Mouse (Mus musculus) thymus, postnatal 14 days (tissue): Measurements from ENCODE around the gene Cpz.

Source experiments
- DNase-seq: peaks from one replicate; pipeline ENCODE4 v3.0.0; 2021

Cpz gene

GRCm38 (mm10) chr5:35524381-35524780 is 1.1 kb downstream of the Cpz start:
- DNase-seq: no peak

DNA sequence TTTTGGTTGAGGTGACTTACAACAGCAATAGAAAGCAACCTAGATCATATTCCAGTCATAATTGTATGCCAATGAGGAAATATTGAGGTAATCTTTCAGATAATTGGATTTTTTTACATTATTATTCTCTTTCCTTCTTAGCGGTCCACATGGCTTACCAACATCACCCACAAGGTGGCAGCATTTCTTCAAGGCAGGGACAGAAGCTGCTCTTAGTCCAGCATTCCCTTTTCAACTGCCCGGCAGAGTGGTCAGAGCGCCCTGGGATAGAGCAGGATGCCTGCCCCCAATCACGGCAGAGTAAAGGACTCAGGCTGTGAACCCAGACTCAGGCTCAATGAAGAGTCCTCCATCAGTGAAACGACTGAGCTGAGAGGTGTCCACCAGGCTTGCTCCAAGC is 1.8 kb downstream of the Cpz start:
- DNase-seq: peak; percentile 35

DNA sequence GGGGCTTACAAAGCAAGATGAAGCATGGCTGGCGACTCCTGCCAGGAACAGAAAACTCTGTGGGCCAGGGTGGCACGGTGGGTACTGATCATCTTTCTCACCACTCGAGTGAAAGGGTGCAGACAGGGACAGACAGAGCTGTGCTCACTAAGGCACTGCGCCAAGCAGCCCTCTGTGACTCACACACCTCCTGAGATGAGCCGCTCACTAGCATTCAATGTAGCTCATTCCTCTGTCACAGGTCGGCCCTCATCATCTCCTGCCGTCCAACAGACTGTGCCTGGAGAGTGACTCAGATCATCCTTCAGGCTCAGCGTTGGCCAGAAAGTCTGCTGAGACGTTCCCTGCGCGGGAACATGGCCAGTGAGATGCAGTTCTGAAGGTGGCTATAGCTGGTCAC is 8.7 kb downstream of the Cpz start:
- no peak for DNase-seq

- DNase-seq: peak; percentile 48
Observed at GRCm38 (mm10) chr5:35510589-35510988, 14.9 kb downstream of the Cpz start.

- DNase-seq: no peak
Observed at GRCm38 (mm10) chr5:35505016-35505415, 20.5 kb downstream of the Cpz start.

GRCm38 (mm10) chr5:35497344-35497743 is 28.2 kb downstream of the Cpz start:
- DNase-seq: no peak

- no peak for DNase-seq
Observed at GRCm38 (mm10) chr5:35495989-35496388, 29.5 kb downstream of the Cpz start.

- no peak for DNase-seq
Observed at GRCm38 (mm10) chr5:35494773-35495390, 30.6 kb downstream of the Cpz start.

DNA sequence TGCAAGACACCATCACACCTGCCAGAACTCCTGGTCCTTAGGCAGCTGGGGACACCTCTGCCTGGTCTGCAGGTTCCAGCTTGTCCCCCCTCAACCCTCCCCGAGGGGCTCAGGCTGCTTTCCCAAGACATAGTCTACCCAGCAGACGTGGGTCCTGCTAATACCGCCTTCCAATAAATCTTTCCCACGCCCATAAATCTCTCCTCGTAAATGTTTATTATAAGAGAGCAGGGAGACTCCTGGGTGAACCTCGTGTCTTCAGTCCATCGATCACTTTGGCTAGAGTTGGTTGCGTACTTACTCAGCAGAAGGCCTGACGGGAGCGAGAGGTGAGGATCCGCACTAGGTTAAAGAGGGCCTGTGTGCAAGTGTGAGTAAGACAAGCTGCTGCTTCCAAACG is 31.7 kb downstream of the Cpz start:
- DNase-seq: no peak

- DNase-seq: no peak
Observed at GRCm38 (mm10) chr5:35479521-35479920, 46.0 kb downstream of the Cpz start.

DNA sequence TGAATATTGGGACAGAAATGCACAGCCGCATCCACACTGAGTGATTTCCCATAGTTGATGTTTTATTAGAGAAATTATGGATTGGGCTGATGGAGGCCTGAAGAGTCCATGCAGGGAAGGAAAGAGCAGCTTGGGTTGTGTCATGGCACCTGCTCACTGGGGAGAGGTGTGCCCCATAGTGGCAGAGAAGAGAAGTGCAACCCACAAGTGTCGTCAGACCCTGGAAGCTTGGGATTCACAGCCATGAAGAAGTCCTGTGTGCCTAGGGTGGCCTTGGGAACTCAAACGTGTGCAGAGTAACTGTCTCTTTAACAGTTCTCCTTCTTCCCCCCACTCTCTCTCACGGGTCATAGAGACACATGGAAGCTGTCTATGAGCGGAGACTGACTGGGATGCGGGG is 50.3 kb downstream of the Cpz start:
- DNase-seq: no peak

DNA sequence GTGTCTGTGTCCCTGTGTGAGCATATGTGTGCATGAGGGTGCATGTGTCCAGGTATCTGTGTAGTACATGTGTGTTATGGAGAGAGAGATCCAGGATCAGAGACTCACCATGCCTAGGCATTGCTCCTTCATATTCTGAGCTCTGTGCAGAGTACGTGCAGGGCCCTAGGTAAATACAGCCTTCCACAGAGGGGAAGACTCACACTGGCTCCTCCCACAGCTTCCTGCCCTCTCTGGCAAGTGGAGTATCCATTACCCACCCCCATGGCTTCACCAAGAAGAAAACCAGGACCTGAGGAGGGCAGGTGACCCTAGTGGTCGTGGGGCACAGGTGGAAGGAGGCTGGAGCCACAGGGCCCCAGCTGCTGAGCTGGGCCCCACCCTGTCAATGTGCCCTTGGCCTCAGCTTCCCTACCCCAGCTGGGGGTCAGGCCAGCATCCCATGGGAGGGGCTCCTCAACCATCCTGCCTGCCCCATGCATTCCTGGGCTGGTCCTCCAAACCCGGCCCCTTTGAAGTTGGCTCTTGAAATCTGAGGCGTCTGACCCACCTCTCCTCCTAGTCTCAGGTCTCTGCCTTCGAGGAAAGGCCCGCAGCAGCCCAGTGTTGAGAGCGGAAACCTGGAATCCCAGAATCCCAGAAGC is 54.5 kb downstream of the Cpz start:
- no peak for DNase-seq

DNA sequence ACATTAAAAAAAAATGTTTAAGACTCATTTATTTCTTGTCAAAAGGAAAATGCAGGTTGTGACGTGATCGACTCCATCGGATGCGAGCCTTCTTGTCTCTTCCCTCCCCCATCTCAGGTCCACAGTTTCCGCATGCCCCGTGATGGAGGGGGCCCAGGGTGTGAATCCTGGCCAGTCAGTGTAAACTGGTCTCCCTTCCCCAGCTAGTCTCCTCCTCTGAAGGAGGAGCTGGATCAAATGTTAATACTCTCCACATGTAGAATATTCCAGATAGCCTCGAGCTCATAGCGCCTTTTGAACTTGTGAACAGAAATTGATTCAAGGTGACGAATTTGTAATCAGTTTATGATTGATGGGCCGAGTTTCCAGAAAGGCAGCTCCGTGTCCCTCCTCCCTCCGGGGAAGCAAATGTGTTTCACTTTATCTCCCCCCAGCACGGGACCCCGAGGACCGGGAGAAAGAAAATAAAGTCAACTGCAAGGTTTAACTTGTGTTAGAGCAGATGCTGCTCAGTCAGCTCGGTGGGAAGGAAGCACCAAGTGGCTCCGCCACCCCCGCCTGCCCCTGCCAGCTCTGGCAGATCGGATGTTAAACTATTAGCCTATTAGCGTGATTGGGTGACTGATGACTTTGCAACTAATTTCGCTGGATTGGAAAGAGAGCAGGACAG is 59.4 kb downstream of the Cpz start:
- DNase-seq: no peak

DNA sequence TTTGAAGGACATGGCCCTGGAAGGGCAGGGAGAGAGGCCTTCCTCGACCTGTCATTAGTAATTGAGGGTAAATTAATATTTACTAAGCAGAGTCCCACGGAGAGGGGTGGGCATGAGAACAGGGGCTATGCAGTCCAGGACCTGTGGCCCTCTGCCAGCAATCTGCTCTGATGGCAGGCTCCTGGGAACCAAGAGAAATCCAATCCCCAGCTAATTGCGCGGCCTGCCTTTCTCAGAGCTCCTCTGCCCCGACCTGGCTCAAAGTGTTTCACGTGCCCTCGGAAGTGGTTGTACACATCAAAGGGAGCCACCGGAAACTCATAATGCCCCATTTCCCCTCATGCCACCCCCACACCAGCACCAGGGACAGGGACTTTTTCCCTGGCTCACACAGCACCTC is 63.4 kb downstream of the Cpz start:
- DNase-seq: no peak

DNA sequence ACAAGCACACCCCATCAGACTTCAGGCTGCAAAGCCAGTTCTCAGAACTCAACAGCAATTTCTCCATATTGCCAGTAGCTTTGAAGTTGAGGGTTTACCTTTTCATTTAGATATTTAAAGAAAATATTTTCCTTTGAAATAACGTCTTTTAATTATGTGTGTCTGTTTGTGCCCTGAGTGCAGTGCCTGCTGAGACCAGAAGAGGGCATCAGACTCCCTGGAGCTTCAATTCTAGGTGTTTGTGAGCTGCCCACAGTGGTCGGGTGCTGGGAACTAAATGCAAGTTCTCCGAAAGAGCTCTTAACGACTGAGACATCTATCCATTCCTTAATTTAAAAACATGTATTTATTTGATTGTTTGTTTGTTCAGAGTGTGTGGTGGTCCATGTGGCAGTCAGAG is 65.7 kb downstream of the Cpz start:
- DNase-seq: no peak

DNA sequence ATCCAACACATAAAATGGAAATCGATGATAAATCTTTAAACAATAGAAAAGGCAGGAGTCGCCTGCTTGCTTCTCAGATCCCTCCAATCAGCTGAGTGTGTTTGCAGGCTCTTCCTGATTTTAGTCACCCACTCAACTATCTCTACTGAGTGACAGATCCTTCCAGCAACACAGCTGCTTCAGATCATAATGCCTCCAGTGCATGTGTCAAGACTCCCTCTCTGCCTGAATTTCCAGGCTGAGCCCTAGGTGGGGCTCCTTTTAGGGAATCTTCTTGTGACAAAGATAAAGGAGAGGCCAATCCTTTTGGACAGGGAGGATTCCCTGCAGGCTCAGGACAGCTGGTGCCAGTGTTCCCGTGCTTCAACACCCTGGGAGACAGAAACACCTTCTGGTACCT is 67.2 kb downstream of the Cpz start:
- no peak for DNase-seq

- DNase-seq: no peak
Observed at GRCm38 (mm10) chr5:35457364-35457763, 68.1 kb downstream of the Cpz start.

- no peak for DNase-seq
Observed at GRCm38 (mm10) chr5:35454187-35454800, 71.2 kb downstream of the Cpz start.
